Mouse (Mus musculus): ENCODE data around the gene Jund. TPM values are rescaled to one million over a fixed set of nuclear protein-coding genes. Genes with fewer than 3 reads are reported as not detected.

Gene Jund
- total RNA-seq, 2 experiments from 2014 or later: 124 to 138 TPM

GRCm38 (mm10) chr8:70696946-70697345, 1.8 kb upstream of the Jund start:
- DNase-seq: peak in 1 of 2 experiments; percentile 46
- intact Hi-C loops (cut with DNase I): no loop called here

- no peak for DNase-seq
- intact Hi-C loops (cut with DNase I): loop anchor here (1.0 kb wide), 2 partner anchors 24 to 86 kb away; partner anchors contain the start of gene Lsm4
Observed at GRCm38 (mm10) chr8:70697366-70698250, 1.1 kb upstream of the Jund start.

GRCm38 (mm10) chr8:70699116-70699833, 526 bp downstream of the Jund start:
- peak in 1 of 2 experiments; percentile 84 for DNase-seq
- intact Hi-C loops (cut with DNase I): no loop called here

GRCm38 (mm10) chr8:70699834-70700554, 1.2 kb downstream of the Jund start:
- peak; percentile 82 to 88 for DNase-seq
- intact Hi-C loops (cut with DNase I): loop anchor here (1.0 kb wide), 1 partner anchor 70 kb away; no protein-coding TSS in a partner anchor

GRCm38 (mm10) chr8:70700555-70700922, 1.8 kb downstream of the Jund start:
- intact Hi-C loops (cut with DNase I): loop anchor here (1.0 kb wide), 1 partner anchor 70 kb away; no protein-coding TSS in a partner anchor
- peak; percentile 87 to 89 for DNase-seq

GRCm38 (mm10) chr8:70701048-70701981, 2.6 kb downstream of the Jund start:
- intact Hi-C loops (cut with DNase I): no loop called here
- DNase-seq: no peak

GRCm38 (mm10) chr8:70701982-70702841, 3.5 kb downstream of the Jund start:
- intact Hi-C loops (cut with DNase I): no loop called here
- DNase-seq: peak in 1 of 2 experiments; percentile 24

- intact Hi-C loops (cut with DNase I): no loop called here
- peak; percentile 80 to 89 for DNase-seq
Observed at GRCm38 (mm10) chr8:70702842-70703182, 4.1 kb downstream of the Jund start.

- no peak for DNase-seq
- intact Hi-C loops (cut with DNase I): no loop called here
Observed at GRCm38 (mm10) chr8:70703287-70703686, 4.5 kb downstream of the Jund start, which contains the start of gene Iqcn. Iqcn (plus strand) TSS chr8:70703457.

- no peak for DNase-seq
- intact Hi-C loops (cut with DNase I): no loop called here
Observed at GRCm38 (mm10) chr8:70708281-70708680, 9.5 kb downstream of the Jund start.

GRCm38 (mm10) chr8:70709794-70710193, 11.0 kb downstream of the Jund start:
- DNase-seq: no peak
- intact Hi-C loops (cut with DNase I): no loop called here

GRCm38 (mm10) chr8:70710296-70710695, 11.5 kb downstream of the Jund start:
- intact Hi-C loops (cut with DNase I): no loop called here
- peak; percentile 26 to 42 for DNase-seq

GRCm38 (mm10) chr8:70711041-70711440, 12.3 kb downstream of the Jund start:
- no peak for DNase-seq
- intact Hi-C loops (cut with DNase I): no loop called here

GRCm38 (mm10) chr8:70713991-70714390, 15.2 kb downstream of the Jund start:
- intact Hi-C loops (cut with DNase I): no loop called here
- no peak for DNase-seq

GRCm38 (mm10) chr8:70715086-70715485, 16.3 kb downstream of the Jund start:
- no peak for DNase-seq
- intact Hi-C loops (cut with DNase I): no loop called here

- intact Hi-C loops (cut with DNase I): no loop called here
- DNase-seq: no peak
Observed at GRCm38 (mm10) chr8:70716521-70717400, 18.0 kb downstream of the Jund start.

- DNase-seq: peak; percentile 62 to 71
- intact Hi-C loops (cut with DNase I): loop anchor here (1.0 kb wide), 1 partner anchor 126 kb away; no protein-coding TSS in a partner anchor
Observed at GRCm38 (mm10) chr8:70718297-70718696, 19.5 kb downstream of the Jund start, which contains the start of gene Gm3336. Gm3336 (plus strand) TSS chr8:70718543.
